Mouse (Mus musculus) lung, adult 2 months (tissue): ENCODE measurements around the gene Fam180a.

ENCODE experiments used
- CTCF ChIP-seq: fragments of 200-500 bp; IDR thresholded peaks from 2 replicates; pipeline ENCODE4 v1.5.1; 2011; ENCODE audit warnings: mild to moderate bottlenecking, low read length, control low read depth; ENCODE audit not compliant: insufficient read depth
- POLR2A ChIP-seq: fragments of 200-500 bp; IDR thresholded peaks from 2 replicates; pipeline ENCODE4 v1.6.1; 2011; ENCODE audit warnings: low read depth, mild to moderate bottlenecking, control low read depth, low read length, borderline replicate concordance; ENCODE audit errors: extremely low read depth

DNA sequence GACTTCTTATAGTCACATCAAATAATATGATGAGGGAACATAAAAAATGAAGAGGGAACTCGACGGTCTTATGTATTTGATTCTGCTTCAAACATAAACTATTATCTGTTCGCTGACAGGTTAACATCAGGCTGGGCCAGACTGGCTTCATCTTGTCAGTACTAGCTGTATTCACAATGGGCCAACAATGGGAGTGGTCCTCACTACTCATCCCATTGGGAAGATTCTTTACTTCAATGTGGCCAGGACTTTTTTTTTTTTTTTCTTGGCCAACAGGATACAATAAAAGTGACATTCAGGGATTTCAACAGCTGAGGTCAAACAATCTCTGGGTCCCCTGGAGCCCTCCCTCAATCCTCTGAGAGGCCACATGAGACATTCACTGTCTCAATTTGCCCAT lies 25.9 kb upstream of the Fam180a start:
- no peak for TF ChIP-seq POLR2A
- no peak for TF ChIP-seq CTCF
